Mouse (Mus musculus) CD8-positive naive resting alpha-beta T cell, adult 2 months (primary cell): ENCODE measurements around the gene Thap2.
A peak's percentile ranks its signal among the peaks of the same experiment; 100 is the strongest.

Experiments used
- DNase-seq, 2 experiments: peaks; one replicate each; pipeline ENCODE4 v3.0.0; 2022; ENCODE audit warnings: low read depth in 2 of 2, low spot score in 2 of 2

Gene Thap2

GRCm38 (mm10) chr10:115355016-115355415, 29.2 kb downstream of the Thap2 start:
- no peak for DNase-seq

- no peak for DNase-seq
These were observed 29.7 kb downstream of the Thap2 start for GRCm38 (mm10) chr10:115354553-115354952.

GRCm38 (mm10) chr10:115350810-115351397, 33.3 kb downstream of the Thap2 start:
- no peak for DNase-seq

- no peak for DNase-seq
These were observed 34.7 kb downstream of the Thap2 start for GRCm38 (mm10) chr10:115349509-115349908.

GRCm38 (mm10) chr10:115349029-115349428, 35.2 kb downstream of the Thap2 start:
- no peak for DNase-seq

GRCm38 (mm10) chr10:115348131-115348530, 36.1 kb downstream of the Thap2 start:
- no peak for DNase-seq

GRCm38 (mm10) chr10:115346444-115346843, 37.8 kb downstream of the Thap2 start:
- no peak for DNase-seq

- no peak for DNase-seq
These were observed 41.3 kb downstream of the Thap2 start for GRCm38 (mm10) chr10:115342771-115343425.

GRCm38 (mm10) chr10:115339820-115340328, 44.4 kb downstream of the Thap2 start:
- DNase-seq, result no peak

GRCm38 (mm10) chr10:115336901-115337300, 47.3 kb downstream of the Thap2 start:
- no peak for DNase-seq

- no peak for DNase-seq
These were observed 50.7 kb downstream of the Thap2 start for GRCm38 (mm10) chr10:115333528-115333927.

- DNase-seq, result no peak
These were observed 51.2 kb downstream of the Thap2 start for GRCm38 (mm10) chr10:115332997-115333396.

GRCm38 (mm10) chr10:115332420-115332952, 51.8 kb downstream of the Thap2 start:
- DNase-seq, result no peak

GRCm38 (mm10) chr10:115329010-115329530, 55.2 kb downstream of the Thap2 start:
- DNase-seq, result no peak

- DNase-seq, result no peak
These were observed 55.7 kb downstream of the Thap2 start for GRCm38 (mm10) chr10:115328514-115328913.

- DNase-seq, result peak; percentile 68 to 72
These were observed 60.9 kb downstream of the Thap2 start for GRCm38 (mm10) chr10:115323295-115323694.

- DNase-seq, result no peak
These were observed 62.8 kb downstream of the Thap2 start for GRCm38 (mm10) chr10:115321317-115322035.
